Mouse (Mus musculus): ENCODE measurements around the gene Gm10271.

- TF ChIP-seq CTCF (conservative IDR thresholded peaks at IDR 0.05; ENCODE audit: low read length) = no peak
- TF ChIP-seq POU5F1 (IDR thresholded peaks at IDR 0.05; ENCODE audit: borderline replicate concordance, low read length) = no peak
These were observed 45.8 kb downstream of the Gm10271 start for GRCm38 (mm10) chr10:116926428-116927113.

Data from E14TG2a.4 (cell line).